Mouse (Mus musculus) heart, postnatal 4 days (tissue): ENCODE measurements around the gene Dnhd1. TPM values are rescaled to one million over a fixed set of nuclear protein-coding genes. Genes with fewer than 3 reads are reported as not detected.
A peak's percentile ranks its signal among the peaks of the same experiment; 100 is the strongest.
"Not testable (repeated sequence)": the region's sequence is repeated elsewhere in the genome, so short reads cannot be mapped to it uniquely, and the experiment has no call there.

Source experiments
- DNase-seq: peaks from one replicate; pipeline ENCODE4 v3.0.0; 2021
- total RNA-seq, 2 experiments: library from RNA; stranded (reverse); gene quantifications; 2 replicates each; pipeline ENCODE4 v1.2.3; 2021

Dnhd1 gene
- total RNA-seq, 2 experiments from 2014 or later = 0.79 to 1.5 TPM

DNA sequence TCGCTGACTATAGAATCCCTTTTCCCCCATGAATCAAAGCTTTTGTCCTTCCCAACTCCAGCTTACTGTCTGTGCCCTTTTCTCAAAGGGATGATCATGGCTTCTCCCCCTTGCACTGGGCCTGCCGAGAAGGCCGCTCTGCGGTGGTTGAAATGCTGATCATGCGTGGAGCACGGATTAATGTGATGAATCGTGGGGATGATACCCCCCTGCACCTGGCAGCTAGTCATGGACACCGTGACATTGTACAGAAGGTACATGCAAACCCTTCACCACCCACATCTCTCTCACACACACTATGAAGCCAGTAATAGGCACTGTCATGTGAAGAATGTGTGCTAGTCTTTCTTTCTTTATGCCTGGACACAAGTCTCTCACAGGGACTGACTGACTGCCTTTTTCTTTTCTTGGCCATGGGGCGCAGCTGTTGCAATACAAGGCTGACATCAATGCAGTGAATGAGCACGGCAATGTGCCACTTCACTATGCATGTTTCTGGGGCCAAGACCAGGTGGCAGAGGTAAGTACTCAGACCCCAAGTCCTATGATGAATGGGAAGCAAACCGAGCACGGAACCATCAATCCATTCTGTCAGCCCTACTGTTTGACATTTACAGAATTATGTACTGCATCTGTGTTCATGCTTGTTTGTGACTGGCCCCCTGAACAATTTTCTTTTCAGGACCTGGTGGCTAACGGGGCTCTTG, 89.6 kb downstream of the Dnhd1 start:
- no peak for DNase-seq

DNA sequence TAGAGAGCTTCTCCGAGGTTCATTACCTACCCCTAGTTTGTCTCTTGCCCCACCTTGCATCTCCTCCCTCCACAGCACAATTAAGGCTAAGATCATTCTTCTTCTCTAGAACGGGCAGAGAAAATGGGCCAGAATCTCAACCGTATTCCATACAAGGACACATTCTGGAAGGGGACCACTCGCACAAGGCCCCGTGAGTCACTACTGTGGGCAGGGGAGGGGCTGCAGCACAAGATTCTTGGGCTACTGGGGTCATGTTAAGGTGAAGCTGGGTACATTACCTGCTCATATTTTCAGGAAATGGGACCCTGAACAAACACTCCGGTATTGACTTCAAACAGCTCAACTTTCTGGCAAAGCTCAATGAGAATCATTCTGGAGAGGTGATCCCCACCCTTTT, 90.2 kb downstream of the Dnhd1 start:
- DNase-seq = no peak

DNA sequence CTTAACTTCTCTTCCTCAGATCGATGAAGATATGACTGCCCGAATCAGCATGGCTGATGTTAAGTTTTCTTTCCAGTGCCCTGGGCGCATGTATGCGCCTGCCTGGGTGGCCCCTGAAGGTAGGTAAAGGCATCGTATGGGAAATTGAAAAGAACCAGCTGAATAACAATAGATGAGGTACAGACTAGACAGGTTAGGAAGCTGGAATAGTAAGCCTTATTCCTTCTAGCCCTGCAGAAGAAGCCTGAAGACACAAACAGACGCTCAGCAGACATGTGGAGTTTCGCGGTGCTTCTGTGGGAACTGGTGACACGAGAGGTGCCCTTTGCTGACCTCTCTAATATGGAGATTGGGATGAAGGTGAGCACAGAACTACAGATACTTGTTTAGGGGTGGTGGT, 91.4 kb downstream of the Dnhd1 start:
- no peak for DNase-seq

DNA sequence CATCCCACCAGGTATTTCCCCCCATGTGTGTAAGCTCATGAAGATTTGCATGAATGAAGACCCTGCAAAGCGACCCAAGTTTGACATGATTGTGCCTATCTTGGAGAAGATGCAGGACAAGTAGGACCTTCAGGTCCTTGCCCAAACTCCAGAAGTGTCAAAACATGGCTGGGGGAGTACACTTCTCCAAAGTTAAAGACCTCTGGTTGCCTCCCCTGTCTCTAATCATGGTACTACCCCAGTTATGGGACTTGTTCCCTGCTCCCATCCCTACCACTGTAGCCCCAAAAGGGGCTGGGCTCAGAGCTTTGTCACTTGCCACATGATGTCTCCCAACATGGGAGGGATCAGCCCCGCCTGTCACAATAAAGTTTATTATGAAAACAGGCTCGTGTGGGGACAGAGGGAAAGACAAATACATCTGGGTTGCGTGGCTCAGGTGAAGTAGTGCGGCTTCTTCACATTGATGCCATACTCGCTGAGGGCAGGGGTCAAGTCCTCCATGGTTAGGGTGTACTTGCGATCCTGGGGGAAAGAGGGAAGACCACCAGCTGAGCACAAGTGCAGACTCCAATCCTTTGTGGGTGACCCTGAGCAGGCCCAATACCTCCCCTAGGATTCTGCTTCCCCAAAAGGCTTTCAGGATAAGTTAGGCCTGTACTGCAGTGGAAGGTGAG, 92.0 kb downstream of the Dnhd1 start:
- DNase-seq = not testable (repeated sequence)

- not testable (repeated sequence) for DNase-seq
These were observed 92.8 kb downstream of the Dnhd1 start for GRCm38 (mm10) chr7:105743246-105743925.

- peak; percentile 90 for DNase-seq
These were observed 93.4 kb downstream of the Dnhd1 start, which contains the start of gene Taf10 for GRCm38 (mm10) chr7:105743926-105744590. Taf10 (minus strand) TSS chr7:105744361.

DNA sequence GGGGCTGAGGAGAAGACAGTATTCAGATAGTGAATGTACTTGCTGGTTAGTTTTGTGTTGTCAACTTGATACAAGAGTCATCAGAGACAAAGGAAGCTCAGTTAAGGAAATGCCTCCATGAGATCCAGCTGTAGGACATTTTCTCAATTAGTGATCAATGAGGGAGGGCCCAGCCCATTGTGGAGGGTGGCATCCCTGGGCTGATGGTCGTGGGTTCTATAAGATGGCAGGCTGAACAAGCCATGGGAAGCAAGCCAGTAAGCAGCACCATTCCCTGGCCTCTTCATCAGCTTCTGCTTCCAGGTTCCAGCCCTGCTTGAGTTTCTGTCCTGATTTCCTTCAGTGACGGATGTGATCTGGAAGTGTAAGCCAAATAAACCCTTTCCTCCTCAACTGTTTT, 97.1 kb downstream of the Dnhd1 start:
- no peak for DNase-seq

DNA sequence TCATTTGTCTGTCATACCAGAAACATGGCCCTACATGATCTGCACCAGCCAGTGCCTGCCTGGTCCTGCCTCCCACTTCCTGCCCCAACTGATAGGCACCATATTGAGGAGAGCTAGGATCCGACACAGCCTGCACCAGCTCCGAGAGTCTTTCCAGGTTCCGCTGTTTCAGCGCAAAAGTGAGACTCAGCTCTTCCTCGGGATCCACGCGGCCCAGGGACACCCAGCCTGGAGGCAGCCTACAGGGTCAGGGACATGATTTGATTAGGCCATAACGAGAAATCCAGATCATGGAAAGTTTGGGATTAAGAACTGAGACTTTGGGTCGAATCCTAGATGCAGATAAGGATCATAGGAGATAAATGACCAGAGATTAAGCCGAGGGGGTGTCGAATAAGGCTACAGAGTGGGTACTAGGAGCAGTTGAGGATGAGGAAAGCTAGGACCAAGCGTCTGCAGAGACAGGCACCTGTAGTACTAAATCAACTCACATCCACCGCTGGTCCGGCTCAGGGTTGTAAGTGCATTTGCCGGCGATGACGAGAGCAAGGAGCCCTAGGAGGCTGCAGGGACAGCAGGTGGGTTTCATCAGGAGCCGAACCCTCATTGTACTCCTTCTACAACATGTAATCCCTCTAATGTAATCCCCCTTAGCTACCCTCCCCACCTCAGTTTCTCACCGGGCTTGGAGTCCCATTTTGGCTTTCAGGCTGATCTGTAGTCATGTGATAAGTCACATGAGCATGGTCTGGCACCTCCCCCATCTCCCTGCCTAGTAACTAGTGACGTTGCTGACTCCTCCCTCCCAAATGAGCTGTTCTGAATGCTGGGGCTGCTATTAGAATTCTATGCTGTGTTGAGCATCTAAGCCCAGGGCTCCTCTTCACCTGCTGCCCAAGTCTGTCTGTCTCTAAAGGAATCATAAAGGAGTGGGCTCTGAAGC, 101.1 kb downstream of the Dnhd1 start, which contains the start of gene Tpp1:
TSS of gene Tpp1 (minus strand) at position 745 of the 943 bp plus-strand sequence.
- DNase-seq = peak; percentile 93

GRCm38 (mm10) chr7:105752716-105753115, 102.1 kb downstream of the Dnhd1 start:
- no peak for DNase-seq

DNA sequence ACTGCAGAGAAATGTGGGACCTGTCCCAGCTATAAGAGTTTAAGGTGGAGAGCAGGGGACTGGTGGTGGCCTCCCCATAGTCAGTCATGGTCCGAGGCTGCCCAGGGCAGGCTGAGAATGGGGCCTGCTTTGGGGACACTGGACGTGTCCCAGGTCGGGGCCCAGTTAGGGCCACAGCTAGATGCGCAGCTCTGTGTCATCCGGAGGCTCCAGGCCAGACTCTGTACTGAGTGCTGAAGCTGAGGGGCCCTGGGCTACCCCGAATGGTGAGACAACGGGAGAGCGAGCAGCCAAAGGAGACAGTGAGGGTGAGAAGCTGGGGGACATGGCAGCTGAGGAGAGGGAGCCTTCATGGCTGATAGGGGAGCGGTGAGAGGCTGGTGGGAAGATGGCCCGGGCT, 102.7 kb downstream of the Dnhd1 start:
- DNase-seq = no peak

DNA sequence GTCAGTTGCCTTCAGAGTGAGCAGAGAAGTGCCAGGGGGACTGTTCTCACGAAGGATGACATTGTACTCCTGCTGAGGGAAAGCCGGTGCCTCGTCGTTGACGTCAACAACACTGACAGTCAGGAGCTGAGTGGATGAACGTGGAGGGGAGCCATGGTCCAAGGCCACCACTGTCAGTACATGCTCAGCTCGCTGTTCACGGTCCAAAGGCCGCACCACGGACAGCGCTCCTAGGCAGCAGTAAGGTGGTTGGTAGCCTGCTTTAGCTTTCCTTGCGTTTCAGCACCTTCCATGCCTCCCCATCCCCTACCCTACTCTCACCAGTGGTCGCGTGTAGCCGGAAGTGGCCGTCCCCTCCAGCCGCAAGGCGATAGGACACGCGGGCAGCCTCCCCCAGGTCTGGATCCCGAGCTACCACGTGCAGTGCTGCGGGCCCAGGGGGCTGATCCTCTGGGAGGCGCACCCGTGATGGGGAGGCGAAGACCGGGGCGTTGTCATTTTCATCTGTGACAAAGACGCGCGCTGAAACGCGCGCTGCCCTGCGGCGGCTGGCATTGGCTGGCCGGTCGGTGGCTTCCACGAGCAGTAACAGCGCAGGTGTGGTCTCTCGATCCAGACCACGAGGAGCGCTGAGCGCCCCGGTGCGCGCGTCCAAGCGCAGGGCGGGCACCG, 111.3 kb downstream of the Dnhd1 start:
- no peak for DNase-seq

DNA sequence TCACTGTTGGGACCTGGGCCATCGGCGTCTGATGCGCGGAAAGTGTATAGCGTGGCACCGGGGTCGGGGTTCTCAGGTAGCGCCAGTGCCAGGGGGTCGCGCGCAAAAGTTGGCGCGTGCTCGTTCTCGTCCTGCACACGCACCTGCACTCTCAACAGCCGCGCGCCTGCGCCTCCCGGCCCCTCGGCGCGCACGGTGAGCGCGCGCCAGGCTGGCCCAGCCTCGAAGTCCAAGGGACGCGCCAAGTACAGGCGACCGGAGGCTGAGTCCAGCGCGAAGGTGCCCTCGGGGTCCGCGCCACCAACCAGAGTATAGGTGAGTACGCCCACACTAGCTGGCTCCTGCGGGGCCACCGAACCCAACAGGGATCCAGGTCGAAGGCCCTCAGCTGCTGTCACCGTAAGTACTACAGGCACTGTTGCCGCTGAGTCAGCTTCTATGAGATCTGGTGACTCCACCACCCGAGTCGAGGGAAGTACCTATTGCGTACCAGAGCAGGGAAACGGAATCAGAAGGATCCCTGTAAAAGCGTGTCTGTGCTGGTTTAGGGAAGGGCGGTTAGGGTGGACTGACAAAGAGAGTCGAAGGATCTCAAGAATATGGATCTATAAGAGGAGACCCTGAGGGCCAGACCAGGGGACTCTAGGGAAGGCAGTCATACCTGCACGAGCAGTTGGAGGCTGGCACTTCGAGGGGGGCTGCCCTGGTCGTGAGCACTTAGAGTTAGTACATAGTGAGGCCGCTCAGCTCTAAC, 112.1 kb downstream of the Dnhd1 start:
- DNase-seq = no peak

- no peak for DNase-seq
These were observed 113.7 kb downstream of the Dnhd1 start for GRCm38 (mm10) chr7:105764331-105764730.

GRCm38 (mm10) chr7:105767729-105768165, 117.1 kb downstream of the Dnhd1 start:
- DNase-seq = no peak

DNA sequence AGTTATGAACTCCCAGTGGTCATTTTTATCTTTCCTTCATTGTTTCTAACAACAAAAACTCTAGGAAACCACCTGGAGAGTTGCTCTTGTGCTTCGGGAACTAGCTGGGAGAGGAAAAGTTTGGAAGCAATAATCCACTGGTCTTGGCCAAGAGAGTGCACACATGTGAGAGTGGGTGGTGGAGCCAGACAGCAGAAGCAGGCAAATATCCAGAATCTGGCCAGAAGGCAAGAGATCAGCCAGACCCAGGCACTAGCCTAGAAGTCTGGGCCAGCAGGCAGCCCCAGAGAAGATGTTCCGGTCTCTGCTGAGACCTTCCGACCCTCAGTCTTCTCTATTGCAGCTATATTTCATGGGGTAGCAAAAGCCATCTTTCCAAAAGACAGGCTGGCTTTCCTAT, 119.3 kb downstream of the Dnhd1 start:
- DNase-seq = no peak

Other genes starting within 250 kb of the Dnhd1 start
- not detected for gene Cnga4, start 246.3 kb upstream of the Dnhd1 start, total RNA-seq
- not detected for gene Cckbr, start 225.1 kb upstream of the Dnhd1 start, total RNA-seq
- 10 to 100 TPM; 43.3 to 44.3 TPM for gene Cavin3, start 168.5 kb upstream of the Dnhd1 start, total RNA-seq
- 100 to 1,000 TPM; 101 to 103 TPM for gene Smpd1, start 96.5 kb upstream of the Dnhd1 start, total RNA-seq
- 10 to 100 TPM; 57.5 to 59.1 TPM for gene Apbb1, start 69.2 kb upstream of the Dnhd1 start, total RNA-seq
- under 1 TPM; 0.23 to 0.60 TPM for gene Hpx, start 50.7 kb upstream of the Dnhd1 start, total RNA-seq
- 10 to 100 TPM; 33.5 to 34.7 TPM for gene Trim3, start 17.3 kb upstream of the Dnhd1 start, total RNA-seq
- 100 to 1,000 TPM in 1 of 2 experiments, 10 to 100 TPM in 1; 97.6 to 101 TPM for gene Timm10b, start 10.8 kb upstream of the Dnhd1 start, total RNA-seq
- gene Arfip2, start 10.4 kb upstream of the Dnhd1 start, total RNA-seq = 10 to 100 TPM; 32.6 to 32.9 TPM
- gene Gm45799, start 10.3 kb upstream of the Dnhd1 start, total RNA-seq = 1 to 10 TPM; 1.6 to 1.9 TPM
- 100 to 1,000 TPM; 214 to 215 TPM for gene Ilk, start 85.8 kb downstream of the Dnhd1 start, total RNA-seq
- 10 to 100 TPM; 15.1 to 17.8 TPM for gene Rrp8, start 86.6 kb downstream of the Dnhd1 start, total RNA-seq
- gene Taf10, start 93.5 kb downstream of the Dnhd1 start, total RNA-seq = 100 to 1,000 TPM; 122 to 125 TPM
- gene Tpp1, start 101.4 kb downstream of the Dnhd1 start, total RNA-seq = 10 to 100 TPM; 40.5 to 42.2 TPM
- 10 to 100 TPM; 36.3 to 40.0 TPM for gene Dchs1, start 136.8 kb downstream of the Dnhd1 start, total RNA-seq
- gene Mrpl17, start 160.3 kb downstream of the Dnhd1 start, total RNA-seq = 100 to 1,000 TPM; 106 to 111 TPM